Mouse (Mus musculus) cerebellum, postnatal 14 days (tissue): ENCODE data around the gene Lifr.
A peak's percentile ranks its signal among the peaks of the same experiment; 100 is the strongest.

ENCODE experiments used
- DNase-seq, 2 experiments: peaks; one replicate each; pipeline ENCODE4 v3.0.0; 2021; ENCODE audit warnings: mixed read lengths in 2 of 2

The Lifr gene

GRCm38 (mm10) chr15:7129944-7130287, 39.5 kb downstream of the Lifr start:
- no peak for DNase-seq

GRCm38 (mm10) chr15:7130691-7131225, 40.3 kb downstream of the Lifr start:
- DNase-seq: no peak

GRCm38 (mm10) chr15:7132741-7133140, 42.3 kb downstream of the Lifr start:
- peak in 1 of 2 experiments; percentile 41 for DNase-seq

GRCm38 (mm10) chr15:7134454-7135052, 44.1 kb downstream of the Lifr start:
- DNase-seq: peak; percentile 39 to 41

DNA sequence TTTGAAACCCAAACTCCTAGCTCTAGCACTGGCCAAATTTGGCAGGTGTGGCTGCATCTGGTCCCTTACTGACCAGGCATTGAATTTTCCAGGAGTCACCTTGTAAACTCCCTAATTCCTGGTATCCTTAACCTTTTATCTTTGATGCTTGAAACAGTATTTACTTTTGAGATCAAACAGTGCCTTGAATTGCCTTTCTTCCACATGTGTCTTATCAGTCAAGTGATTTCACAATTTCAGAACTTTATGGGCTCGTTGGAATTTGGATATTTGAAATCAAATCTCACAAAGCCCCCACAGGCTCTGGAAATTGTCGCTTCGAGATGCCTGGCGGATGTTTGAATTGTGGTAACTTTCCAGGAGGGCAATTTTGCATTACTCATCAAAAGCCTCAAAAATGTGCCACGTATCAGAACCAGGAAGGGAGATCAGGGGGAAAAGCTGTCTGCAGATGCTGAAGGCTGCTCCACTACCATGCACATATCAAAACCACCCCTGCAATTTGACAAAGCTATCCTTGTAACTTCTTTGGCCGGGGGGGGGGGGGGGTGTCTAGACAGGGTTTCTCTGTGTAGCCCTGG, 45.7 kb downstream of the Lifr start:
- DNase-seq: no peak

DNA sequence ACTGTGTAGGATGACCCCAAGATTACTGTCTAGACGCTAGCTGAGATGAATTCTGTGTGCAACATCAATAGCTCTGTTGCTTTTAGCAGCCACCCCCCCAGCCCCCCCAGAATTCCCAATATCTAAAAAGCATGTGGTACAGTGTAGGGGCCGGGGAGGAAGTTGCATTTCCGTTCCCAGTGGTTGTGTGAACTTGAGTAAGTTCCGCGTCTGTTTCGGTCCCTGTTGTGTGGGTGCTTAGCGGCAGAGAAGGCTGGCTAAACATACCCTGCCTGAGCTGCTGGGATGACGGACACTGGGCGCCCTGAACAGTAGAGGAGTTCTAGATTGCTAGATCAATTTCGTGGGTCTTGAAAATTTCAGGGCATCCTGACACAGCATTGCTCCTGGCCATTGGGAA, 46.5 kb downstream of the Lifr start:
- DNase-seq: no peak

GRCm38 (mm10) chr15:7137607-7138006, 47.2 kb downstream of the Lifr start:
- DNase-seq: no peak

GRCm38 (mm10) chr15:7138471-7138870, 48.1 kb downstream of the Lifr start:
- peak in 1 of 2 experiments; percentile 19 for DNase-seq

DNA sequence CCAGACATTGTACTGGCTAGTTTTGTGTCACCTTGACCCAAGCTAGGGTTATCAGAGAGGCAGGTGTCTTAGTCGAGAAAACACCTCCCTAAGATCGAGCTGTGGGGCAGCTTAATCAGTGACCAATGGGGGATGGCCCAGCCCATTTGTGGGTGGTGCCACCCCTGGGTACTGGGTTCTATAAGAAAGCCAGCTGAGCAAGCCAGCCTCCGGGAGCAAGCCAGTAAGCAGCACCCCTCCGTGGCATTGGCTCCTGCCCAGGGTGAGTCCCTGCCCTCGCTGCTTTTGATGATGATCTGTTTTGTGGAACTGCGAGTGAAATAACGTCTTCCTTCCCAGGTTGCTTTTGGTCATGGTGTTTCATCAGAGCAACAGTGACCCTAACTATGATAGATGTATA, 49.9 kb downstream of the Lifr start:
- DNase-seq: no peak

DNA sequence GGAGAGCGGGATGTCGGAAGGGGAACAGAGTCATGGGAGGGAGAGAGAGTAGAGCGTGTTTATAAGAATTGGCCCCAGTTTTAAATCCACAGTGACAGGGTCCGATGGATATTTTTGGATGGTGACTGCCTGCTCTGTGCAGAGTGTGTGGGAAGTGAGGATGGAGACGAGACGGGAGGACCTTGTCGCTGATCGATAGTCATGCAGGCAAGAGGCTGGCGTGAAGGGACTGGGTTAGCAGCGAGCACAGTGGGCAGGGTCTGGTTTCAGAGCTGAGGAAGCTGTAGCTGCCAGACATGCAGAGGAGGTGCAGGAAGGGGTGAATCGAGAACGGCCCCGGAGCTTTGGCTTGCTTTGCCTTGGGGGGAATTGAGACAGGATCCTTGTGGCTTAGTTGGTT, 50.8 kb downstream of the Lifr start:
- no peak for DNase-seq

GRCm38 (mm10) chr15:7143689-7144170, 53.3 kb downstream of the Lifr start:
- no peak for DNase-seq

- DNase-seq: no peak
Observed at GRCm38 (mm10) chr15:7144542-7144941, 54.1 kb downstream of the Lifr start.

GRCm38 (mm10) chr15:7144942-7145341, 54.5 kb downstream of the Lifr start:
- peak; percentile 26 to 38 for DNase-seq

DNA sequence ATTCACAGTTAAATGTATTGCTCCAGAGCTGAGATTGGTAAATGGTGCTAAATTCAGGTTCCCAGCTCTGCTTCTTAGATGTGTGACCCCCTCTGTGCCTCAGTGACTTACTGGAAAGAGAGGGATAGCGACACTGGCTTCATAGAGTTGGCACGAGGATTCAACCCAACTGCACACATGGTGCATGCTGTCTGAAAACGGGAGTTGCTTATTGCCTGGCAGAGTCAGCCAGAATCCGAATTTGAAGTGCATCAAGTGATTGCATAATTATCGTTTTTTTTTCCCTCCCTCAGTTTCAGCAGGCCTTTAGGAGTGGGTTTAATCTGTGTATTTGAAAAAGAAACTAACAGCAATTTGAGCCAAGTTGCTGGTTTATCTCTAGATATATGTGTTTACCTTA, 55.1 kb downstream of the Lifr start:
- no peak for DNase-seq

- peak in 1 of 2 experiments; percentile 25 for DNase-seq
Observed at GRCm38 (mm10) chr15:7146529-7146928, 56.1 kb downstream of the Lifr start.

- DNase-seq: no peak
Observed at GRCm38 (mm10) chr15:7149796-7150195, 59.4 kb downstream of the Lifr start.

GRCm38 (mm10) chr15:7150591-7150990, 60.2 kb downstream of the Lifr start:
- DNase-seq: no peak

DNA sequence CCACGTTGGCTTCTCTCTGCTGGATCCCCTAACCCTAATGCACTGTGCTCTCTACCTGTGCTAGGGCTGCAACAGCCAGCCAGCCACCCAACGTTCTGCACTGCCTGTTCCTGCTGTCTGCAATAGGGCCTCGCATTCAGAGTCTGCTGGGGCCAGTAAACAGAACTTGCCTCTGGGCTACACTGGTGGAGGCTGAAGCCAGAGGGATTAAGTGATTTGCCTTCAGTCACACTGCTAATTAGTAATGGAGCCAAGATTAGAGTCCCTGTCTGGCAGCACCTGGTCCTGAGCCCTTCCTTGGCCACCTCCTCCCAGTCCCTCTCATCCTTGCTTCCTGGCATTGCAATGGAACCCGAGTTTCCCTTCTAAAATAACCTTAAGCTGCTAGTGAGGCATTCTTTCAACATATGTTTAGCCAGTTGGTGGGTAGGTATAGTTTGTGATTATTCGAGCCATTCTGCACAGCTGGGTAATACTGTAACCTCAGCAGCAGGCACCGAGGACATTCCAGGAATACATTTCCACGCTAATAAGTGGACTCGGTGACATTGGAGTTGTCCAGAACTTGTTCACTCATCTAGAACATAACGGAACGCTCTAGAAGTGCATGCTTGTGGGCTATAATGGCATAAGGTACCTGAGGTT, 61.8 kb downstream of the Lifr start:
- DNase-seq: no peak

GRCm38 (mm10) chr15:7154010-7154736, 63.8 kb downstream of the Lifr start:
- DNase-seq: peak; percentile 46 to 48

- DNase-seq: peak; percentile 65 to 71
Observed at GRCm38 (mm10) chr15:7154737-7155090, 64.3 kb downstream of the Lifr start.

DNA sequence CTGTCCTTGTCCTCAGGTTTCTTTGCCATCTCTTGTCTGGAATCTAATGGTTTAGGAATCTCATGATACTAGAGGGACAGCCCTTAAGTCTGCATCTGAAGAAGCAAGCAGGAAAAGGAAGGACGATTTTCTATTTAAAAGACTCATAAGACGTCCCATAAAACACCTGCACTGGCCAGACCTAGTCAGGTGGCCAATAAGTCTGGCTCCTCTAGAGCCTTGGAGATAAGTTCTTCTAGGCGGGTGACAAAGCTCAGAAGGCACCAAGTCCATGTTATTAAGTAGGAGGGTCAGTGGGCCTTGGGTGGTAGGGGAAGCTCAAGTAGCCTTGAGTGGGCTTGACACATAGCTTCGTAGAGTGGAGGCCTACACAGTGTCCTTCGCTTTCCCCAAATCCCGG, 67.2 kb downstream of the Lifr start:
- no peak for DNase-seq

- no peak for DNase-seq
Observed at GRCm38 (mm10) chr15:7159869-7160268, 69.5 kb downstream of the Lifr start.

- DNase-seq: no peak
Observed at GRCm38 (mm10) chr15:7160321-7160720, 69.9 kb downstream of the Lifr start.

DNA sequence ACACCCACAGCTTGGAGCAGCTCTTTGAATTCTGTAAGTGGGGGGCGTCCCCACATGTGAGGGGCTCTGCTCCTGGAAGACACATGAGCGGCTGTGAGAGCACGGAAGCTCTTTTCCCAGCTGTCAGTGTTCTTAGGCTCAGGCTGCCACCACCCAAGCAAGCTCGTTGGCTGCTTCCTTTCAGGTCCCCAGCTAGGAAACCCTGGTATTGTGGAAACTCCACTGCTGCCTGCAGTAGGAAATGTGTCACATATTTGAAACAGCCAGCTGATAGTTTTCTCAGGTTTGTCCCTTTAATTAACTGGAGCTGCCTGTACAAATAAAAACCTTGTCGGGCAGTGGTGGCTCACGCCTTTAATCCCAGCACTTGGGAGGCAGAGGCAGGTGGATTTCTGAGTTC, 73.4 kb downstream of the Lifr start:
- no peak for DNase-seq
